Mouse (Mus musculus): ENCODE measurements around the gene Gm3543.
"Not testable (repeated sequence)": the region's sequence is repeated elsewhere in the genome, so short reads cannot be mapped to it uniquely, and the experiment has no call there.

Gm3543 gene

GRCm38 (mm10) chr14:41983225-41983624 lies at the start of gene Gm3543:
TSS of gene Gm3543 (minus strand) at chr14:41983325.
- in situ Hi-C loops (cut with MseI, MboI) = not testable (repeated sequence)

DNA sequence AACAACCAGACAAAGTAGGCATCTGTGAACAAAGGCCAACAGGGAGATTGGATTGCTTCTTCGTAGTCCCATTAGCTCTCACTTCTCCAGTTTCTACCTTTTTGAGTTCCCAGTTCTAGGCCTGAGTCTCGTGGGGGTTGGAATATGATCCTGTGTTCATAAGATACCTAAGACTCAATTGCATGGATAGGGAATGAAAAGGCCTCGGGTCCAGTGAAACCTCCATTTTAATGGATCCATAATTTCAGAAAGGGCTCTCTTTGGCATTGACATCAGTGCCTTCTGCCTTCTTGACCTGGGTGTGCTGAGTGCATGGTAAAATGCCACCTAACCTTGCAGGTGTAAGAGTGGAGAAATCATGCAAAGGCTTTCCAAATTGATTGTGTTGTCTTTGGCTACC lies 14.5 kb downstream of the Gm3543 start:
- in situ Hi-C loops (cut with MseI, MboI) = not testable (repeated sequence)

- in situ Hi-C loops (cut with MseI, MboI) = not testable (repeated sequence)
Measured at GRCm38 (mm10) chr14:41967827-41968226, 15.3 kb downstream of the Gm3543 start, which contains the start of gene Gm6401. TSS of gene Gm6401 (minus strand) at chr14:41967927.

GRCm38 (mm10) chr14:41964095-41964494 lies 19.0 kb downstream of the Gm3543 start:
- in situ Hi-C loops (cut with MseI, MboI) = not testable (repeated sequence)

- in situ Hi-C loops (cut with MseI, MboI) = not testable (repeated sequence)
Measured at GRCm38 (mm10) chr14:41943695-41944094, 39.4 kb downstream of the Gm3543 start, which contains the start of gene 1700024B05Rik. TSS of gene 1700024B05Rik (plus strand) at chr14:41943995.

Measured in mouse trophoblast stem cell (cell line).